Mouse (Mus musculus) embryonic facial prominence, embryonic 10.5 days (tissue): ENCODE results near the gene 3110082J24Rik. TPM values are rescaled to one million over a fixed set of nuclear protein-coding genes. Genes with fewer than 3 reads are reported as not detected.
"Not testable (repeated sequence)": the region's sequence is repeated elsewhere in the genome, so short reads cannot be mapped to it uniquely, and the experiment has no call there.

Experiments used
- DNase-seq: peaks from one replicate; pipeline ENCODE4 v3.0.0-alpha.2; 2017; ENCODE audit warnings: low spot score
- H3K27ac ChIP-seq: fragments of 300-500 bp; sonication (generic); replicated peaks from 2 replicates; pipeline ENCODE4 v1.5.1; 2016; ENCODE audit warnings: mild to moderate bottlenecking
- H3K27me3 ChIP-seq: fragments of 300-500 bp; sonication (generic); replicated peaks from 2 replicates; pipeline ENCODE4 v1.6.1; 2016; ENCODE audit warnings: low read depth, mild to moderate bottlenecking; ENCODE audit not compliant: poor library complexity, severe bottlenecking
- H3K36me3 ChIP-seq: fragments of 300-500 bp; sonication (generic); replicated peaks from 2 replicates; pipeline ENCODE4 v1.6.1; 2016; ENCODE audit warnings: mild to moderate bottlenecking, moderate library complexity
- H3K4me1 ChIP-seq: fragments of 300-500 bp; sonication (generic); 2 replicates; pipeline ENCODE4 v1.6.1; 2016
- H3K4me3 ChIP-seq: fragments of 300-500 bp; sonication (generic); 2 replicates; pipeline ENCODE4 v1.5.1; 2016; ENCODE audit warnings: mild to moderate bottlenecking, moderate library complexity
- H3K9me3 ChIP-seq: fragments of 300-500 bp; sonication (generic); 2 replicates; pipeline ENCODE4 v1.6.1; 2016; ENCODE audit warnings: mild to moderate bottlenecking
- WGBS: fragments of 180-500 bp; shearing (Covaris S2); methylation state at CpG from one replicate; pipeline ENCODE4 v1.1.7; 2016; 5-methylcytosine and 5-hydroxymethylcytosine counted together
- polyA plus RNA-seq: library from polyadenylated mRNA; unstranded; fragments of >200 nt; fragmentation: Nextera tagmentation; extraction: Ambion mirVana; gene quantifications from 2 replicates; pipeline ENCODE4 v1.2.1, GENCODE M21; 2016

The 3110082J24Rik gene
- polyA plus RNA-seq, 1 experiment from 2014 or later: 0.65 TPM

- peak; percentile 75 for DNase-seq
- Histone ChIP-seq H3K36me3 (no peaks in the 10 kb centered on the region), H3K4me3 (peak overlapping the region; percentile 67), H3K4me1 (peaks cover 38% of the 10 kb centered on the region), H3K27me3 (peaks cover 70% of the 10 kb centered on the region), H3K9me3 (no peaks in the 10 kb centered on the region), H3K27ac (no peak overlapping the region)
- 1% methylated on average over 12 of the region's 12 CpGs for WGBS
Measured at GRCm38 (mm10) chr5:30104339-30104738, 1.5 kb downstream of the 3110082J24Rik start.

- Histone ChIP-seq H3K4me1 (peaks cover 37% of the 10 kb centered on the region), H3K4me3 (no peak overlapping the region), H3K27ac (no peak overlapping the region), H3K9me3 (no peaks in the 10 kb centered on the region), H3K36me3 (no peaks in the 10 kb centered on the region), H3K27me3 (peaks cover 60% of the 10 kb centered on the region)
- DNase-seq: no peak
- WGBS: 81% methylated on average over 3 of the region's 3 CpGs
Measured at GRCm38 (mm10) chr5:30103340-30103739, 2.5 kb downstream of the 3110082J24Rik start.

- 84% methylated on average over 1 of the region's 1 CpGs for WGBS
- H3K36me3 ChIP-seq: no peaks in the 10 kb centered on the region
- no peak overlapping the region for H3K4me3 ChIP-seq
- H3K4me1 ChIP-seq: no peaks in the 10 kb centered on the region
- H3K27me3 ChIP-seq: peaks cover 9% of the 10 kb centered on the region
- H3K27ac ChIP-seq: no peak overlapping the region
- no peaks in the 10 kb centered on the region for H3K9me3 ChIP-seq
- DNase-seq: no peak
Measured at GRCm38 (mm10) chr5:30098260-30098659, 7.6 kb downstream of the 3110082J24Rik start.

- no peak for DNase-seq
- Histone ChIP-seq H3K4me3 (no peak overlapping the region), H3K36me3 (no peaks in the 10 kb centered on the region), H3K9me3 (no peaks in the 10 kb centered on the region), H3K27me3 (no peaks in the 10 kb centered on the region), H3K4me1 (no peaks in the 10 kb centered on the region), H3K27ac (no peak overlapping the region)
- whole genome bisulfite sequencing: 71% methylated on average over 6 of the region's 6 CpGs
Measured at GRCm38 (mm10) chr5:30095731-30096130, 10.2 kb downstream of the 3110082J24Rik start.

GRCm38 (mm10) chr5:30094399-30094798 lies 11.5 kb downstream of the 3110082J24Rik start:
- WGBS: 60% methylated on average over 2 of the region's 2 CpGs
- H3K4me3 ChIP-seq: no peak overlapping the region
- H3K9me3 ChIP-seq: no peaks in the 10 kb centered on the region
- H3K27ac ChIP-seq: no peak overlapping the region
- no peak for DNase-seq
- H3K36me3 ChIP-seq: no peaks in the 10 kb centered on the region
- H3K27me3 ChIP-seq: no peaks in the 10 kb centered on the region
- H3K4me1 ChIP-seq: no peaks in the 10 kb centered on the region

GRCm38 (mm10) chr5:30092701-30093100 lies 13.2 kb downstream of the 3110082J24Rik start:
- no peak for DNase-seq
- H3K27ac ChIP-seq: no peak overlapping the region
- WGBS: 73% methylated on average over 13 of the region's 13 CpGs
- H3K36me3 ChIP-seq: no peaks in the 10 kb centered on the region
- no peak overlapping the region for H3K4me3 ChIP-seq
- H3K27me3 ChIP-seq: no peaks in the 10 kb centered on the region
- H3K4me1 ChIP-seq: no peaks in the 10 kb centered on the region
- H3K9me3 ChIP-seq: no peaks in the 10 kb centered on the region

GRCm38 (mm10) chr5:30072825-30073821 lies 32.8 kb downstream of the 3110082J24Rik start, which contains the start of gene Tyms:
TSS of gene Tyms (minus strand) at chr5:30073617.
- WGBS: 1% methylated on average over 45 of the region's 45 CpGs
- H3K27me3 ChIP-seq: no peaks in the 10 kb centered on the region

GRCm38 (mm10) chr5:30072377-30072776 lies 33.5 kb downstream of the 3110082J24Rik start:
- 51% methylated on average over 3 of the region's 3 CpGs for WGBS
- Histone ChIP-seq H3K4me1 (peaks cover 17% of the 10 kb centered on the region), H3K27me3 (no peaks in the 10 kb centered on the region), H3K4me3 (peak overlapping the region; percentile 89), H3K36me3 (peaks cover 44% of the 10 kb centered on the region), H3K27ac (peak overlapping the region; percentile 95), H3K9me3 (no peaks in the 10 kb centered on the region)
- DNase-seq: no peak

More at GRCm38 (mm10) chr5:30072825-30073821, 32.8 kb downstream of the 3110082J24Rik start, which contains the start of gene Tyms:
- peaks cover 17% of the 10 kb centered on the region for H3K4me1 ChIP-seq
- no peaks in the 10 kb centered on the region for H3K9me3 ChIP-seq
- peaks cover 37% of the 10 kb centered on the region for H3K36me3 ChIP-seq
- peak; percentile 93 for DNase-seq
- peak within 1 kb of the TSS; percentile 95 for H3K27ac ChIP-seq
- peak within 1 kb of the TSS; percentile 89 for H3K4me3 ChIP-seq

- WGBS: 85% methylated on average over 6 of the region's 6 CpGs
- no peak for DNase-seq
- peaks cover 17% of the 10 kb centered on the region for H3K4me1 ChIP-seq
- no peak overlapping the region for H3K27ac ChIP-seq
- no peaks in the 10 kb centered on the region for H3K9me3 ChIP-seq
- H3K36me3 ChIP-seq: peaks cover 51% of the 10 kb centered on the region
- H3K4me3 ChIP-seq: peak overlapping the region; percentile 89
- H3K27me3 ChIP-seq: no peaks in the 10 kb centered on the region
Measured at GRCm38 (mm10) chr5:30071677-30072076, 34.2 kb downstream of the 3110082J24Rik start.

- Histone ChIP-seq H3K27ac (no peak overlapping the region), H3K27me3 (no peaks in the 10 kb centered on the region), H3K4me1 (peaks cover 14% of the 10 kb centered on the region), H3K9me3 (no peaks in the 10 kb centered on the region), H3K4me3 (no peak overlapping the region), H3K36me3 (peaks cover 91% of the 10 kb centered on the region)
- WGBS: 85% methylated on average over 6 of the region's 6 CpGs
- no peak for DNase-seq
Measured at GRCm38 (mm10) chr5:30067726-30068125, 38.2 kb downstream of the 3110082J24Rik start.

- H3K9me3 ChIP-seq, H3K27ac ChIP-seq, H3K4me3 ChIP-seq, H3K4me1 ChIP-seq, H3K27me3 ChIP-seq, DNase-seq: not testable (repeated sequence)
- WGBS: 66% methylated on average over 5 of the region's 5 CpGs
- H3K36me3 ChIP-seq: peaks cover 59% of the 10 kb centered on the region
Measured at GRCm38 (mm10) chr5:30059607-30060006, 46.3 kb downstream of the 3110082J24Rik start.

- no peak for DNase-seq
- Histone ChIP-seq H3K4me3 (no peak overlapping the region), H3K9me3 (no peaks in the 10 kb centered on the region), H3K27me3 (no peaks in the 10 kb centered on the region), H3K36me3 (peaks cover 46% of the 10 kb centered on the region), H3K27ac (no peak overlapping the region), H3K4me1 (no peaks in the 10 kb centered on the region)
- WGBS: 77% methylated on average over 6 of the region's 6 CpGs
Measured at GRCm38 (mm10) chr5:30058216-30058731, 47.6 kb downstream of the 3110082J24Rik start.
